Mouse (Mus musculus) hindbrain, embryonic 11.5 days (tissue): ENCODE results near the gene Ufd1. TPM values are rescaled to one million over a fixed set of nuclear protein-coding genes. Genes with fewer than 3 reads are reported as not detected.
A peak's percentile ranks its signal among the peaks of the same experiment; 100 is the strongest.

Experiments used
- ATAC-seq: fragments of 200-750 bp; cut with Nextera tagmentation; 2 replicates; pipeline ENCODE4 v1.8.0; 2017; ENCODE audit warnings: mild to moderate bottlenecking, moderate TSS enrichment, moderate library complexity; ENCODE audit not compliant: low FRiP score
- DNase-seq: peaks from one replicate; pipeline ENCODE4 v3.0.0-alpha.2; 2015; ENCODE audit warnings: low spot score
- H3K27ac ChIP-seq: fragments of 300-500 bp; sonication (generic); 2 replicates; pipeline ENCODE4 v1.5.1; 2014; ENCODE audit warnings: mild to moderate bottlenecking, low read depth, low read length
- H3K27me3 ChIP-seq: fragments of 300-500 bp; sonication (generic); 2 replicates; pipeline ENCODE4 v1.6.1; 2014; ENCODE audit warnings: mild to moderate bottlenecking, low read length, moderate library complexity, mixed read lengths; ENCODE audit not compliant: control insufficient read depth, insufficient read depth
- H3K36me3 ChIP-seq: fragments of 300-500 bp; sonication (generic); 2 replicates; pipeline ENCODE4 v1.6.1; 2014; ENCODE audit warnings: mild to moderate bottlenecking, low read length, moderate library complexity, mixed read lengths; ENCODE audit not compliant: control insufficient read depth, insufficient read depth
- H3K4me1 ChIP-seq: fragments of 300-500 bp; sonication (generic); replicated peaks from 2 replicates; pipeline ENCODE4 v1.6.1; 2014; ENCODE audit warnings: low read length, mixed read lengths; ENCODE audit not compliant: control insufficient read depth, insufficient read depth
- H3K4me2 ChIP-seq: fragments of 300-500 bp; sonication (generic); replicated peaks from 2 replicates; pipeline ENCODE4 v1.6.1; 2014; ENCODE audit warnings: mild to moderate bottlenecking, low read depth, low read length
- H3K4me3 ChIP-seq: fragments of 300-500 bp; sonication (generic); 2 replicates; pipeline ENCODE4 v1.5.1; 2014; ENCODE audit warnings: low read depth, low read length
- H3K9ac ChIP-seq: fragments of 300-500 bp; sonication (generic); 2 replicates; pipeline ENCODE4 v1.6.1; 2014; ENCODE audit warnings: low read depth, low read length
- H3K9me3 ChIP-seq: fragments of 300-500 bp; sonication (generic); 2 replicates; pipeline ENCODE4 v1.6.1; 2016; ENCODE audit warnings: low read length; ENCODE audit not compliant: control insufficient read depth
- WGBS: fragments of 180-500 bp; shearing (Covaris S2); extraction: QIAGEN DNeasy Blood & Tissue Kit; methylation state at CpG from one replicate; pipeline ENCODE4 v1.1.7; 2014; 5-methylcytosine and 5-hydroxymethylcytosine counted together
- polyA plus RNA-seq: library from polyadenylated mRNA; unstranded; fragments of >200 nt; fragmentation: Nextera tagmentation; extraction: Ambion mirVana; gene quantifications from 2 replicates; pipeline ENCODE4 v1.2.1, GENCODE M21; 2014

Ufd1 gene
- polyA plus RNA-seq, 1 experiment from 2014 or later, result 96.1 TPM

DNA sequence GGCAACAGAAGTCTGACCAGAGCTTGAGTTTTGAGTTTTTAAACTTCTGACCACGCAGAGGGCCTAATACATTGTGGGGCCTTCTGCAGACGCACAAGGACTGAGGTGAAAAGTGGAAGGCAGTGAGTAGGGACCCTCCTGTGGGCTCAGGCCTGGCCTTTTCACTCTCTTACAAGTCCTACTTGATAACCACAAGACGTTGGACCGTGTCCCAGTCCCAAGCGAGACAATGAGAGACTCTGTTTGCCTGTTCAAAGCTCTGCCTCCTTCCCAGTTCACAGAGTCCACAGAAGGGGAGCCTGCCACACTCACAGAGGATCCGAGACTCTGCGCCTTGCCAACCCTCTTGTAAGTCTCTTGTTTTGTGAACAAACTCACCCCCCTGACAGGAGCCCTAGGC lies 14.9 kb upstream of the Ufd1 start:
- ATAC-seq (no peak), DNase-seq (no peak)
- H3K9ac ChIP-seq, result no peak overlapping the region
- no peak overlapping the region for H3K27ac ChIP-seq
- 89% methylated on average over 7 of the region's 7 CpGs for WGBS
- no peak overlapping the region for H3K4me2 ChIP-seq
- no peaks in the 10 kb centered on the region for H3K9me3 ChIP-seq
- no peaks in the 10 kb centered on the region for H3K27me3 ChIP-seq
- no peaks in the 10 kb centered on the region for H3K4me1 ChIP-seq
- H3K36me3 ChIP-seq, result peaks cover 6% of the 10 kb centered on the region; the same call in 1 of the 2 replicates
- no peak overlapping the region for H3K4me3 ChIP-seq

DNA sequence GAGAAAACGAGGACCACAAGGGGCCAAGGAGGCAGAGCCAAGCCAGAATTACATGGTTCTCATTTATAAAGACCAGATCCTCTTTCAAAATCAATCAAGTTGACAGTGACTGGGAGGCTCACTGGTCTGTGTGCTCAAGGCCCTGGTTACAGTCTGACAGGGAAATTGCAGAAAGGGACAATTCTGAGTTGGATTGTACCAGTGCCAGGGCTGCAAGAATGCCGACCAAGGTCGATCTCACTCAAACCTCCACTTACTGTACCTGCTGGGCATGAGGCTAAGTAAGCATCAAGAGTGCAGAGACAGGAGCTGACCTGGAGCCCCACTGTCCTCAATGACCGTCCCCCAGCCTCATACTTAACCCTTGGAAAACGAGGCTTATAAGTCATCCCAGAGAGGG lies 13.4 kb upstream of the Ufd1 start:
- Histone ChIP-seq H3K36me3 (peaks cover 6% of the 10 kb centered on the region; the same call in 1 of the 2 replicates), H3K9ac (no peak overlapping the region), H3K4me3 (no peak overlapping the region), H3K27me3 (no peaks in the 10 kb centered on the region), H3K9me3 (no peaks in the 10 kb centered on the region), H3K4me1 (no peaks in the 10 kb centered on the region), H3K4me2 (no peak overlapping the region), H3K27ac (no peak overlapping the region)
- DNase-seq (no peak), ATAC-seq (no peak)
- WGBS, result 85% methylated on average over 5 of the region's 5 CpGs

- no peak overlapping the region for H3K4me3 ChIP-seq
- no peak overlapping the region for H3K4me2 ChIP-seq
- DNase-seq (peak; percentile 55), ATAC-seq (peak; percentile 54; the same call in 1 of the 2 replicates)
- no peaks in the 10 kb centered on the region for H3K9me3 ChIP-seq
- no peaks in the 10 kb centered on the region for H3K4me1 ChIP-seq
- WGBS, result 75% methylated on average over 2 of the region's 2 CpGs
- H3K27me3 ChIP-seq, result no peaks in the 10 kb centered on the region
- H3K9ac ChIP-seq, result no peak overlapping the region
- H3K36me3 ChIP-seq, result peaks cover 6% of the 10 kb centered on the region; the same call in 1 of the 2 replicates
- H3K27ac ChIP-seq, result no peak overlapping the region
Measured at GRCm38 (mm10) chr16:18798841-18799240, 12.7 kb upstream of the Ufd1 start.

GRCm38 (mm10) chr16:18805746-18806145 lies 5.8 kb upstream of the Ufd1 start:
- no peaks in the 10 kb centered on the region for H3K36me3 ChIP-seq

DNA sequence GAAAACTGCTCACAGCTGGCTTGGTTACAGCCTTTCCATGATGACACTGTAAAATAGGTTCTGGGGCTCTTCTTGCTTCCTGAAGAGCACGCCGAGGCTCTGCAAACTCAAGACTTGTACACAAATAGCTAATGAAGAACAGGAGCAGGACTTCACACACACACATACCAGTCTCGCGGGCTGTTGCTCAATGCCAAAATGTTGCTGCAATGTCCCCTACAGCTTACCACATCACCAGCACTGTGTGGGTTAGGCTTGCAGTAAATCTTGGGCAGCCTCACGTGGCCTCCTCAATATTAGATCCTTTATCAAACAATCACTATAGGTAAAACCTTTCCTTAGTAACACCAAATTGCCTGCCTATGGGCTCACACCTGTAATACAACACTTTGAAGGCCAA lies 2.6 kb upstream of the Ufd1 start:
- Histone ChIP-seq H3K36me3 (no peaks in the 10 kb centered on the region), H3K27me3 (no peaks in the 10 kb centered on the region), H3K4me1 (no peaks in the 10 kb centered on the region; the same call in 1 of the 2 replicates), H3K27ac (no peak overlapping the region), H3K4me2 (no peak overlapping the region), H3K9me3 (no peaks in the 10 kb centered on the region), H3K9ac (no peak overlapping the region), H3K4me3 (no peak overlapping the region)
- 96% methylated on average over 5 of the region's 5 CpGs for WGBS
- ATAC-seq, result no peak
- no peak for DNase-seq

More at GRCm38 (mm10) chr16:18805746-18806145, 5.8 kb upstream of the Ufd1 start:
- Histone ChIP-seq H3K4me1 (no peaks in the 10 kb centered on the region), H3K27me3 (no peaks in the 10 kb centered on the region), H3K4me3 (no peak overlapping the region), H3K9ac (no peak overlapping the region), H3K27ac (no peak overlapping the region), H3K9me3 (no peaks in the 10 kb centered on the region), H3K4me2 (no peak overlapping the region)
- WGBS, result 97% methylated on average over 2 of the region's 2 CpGs
- ATAC-seq (no peak), DNase-seq (no peak)

- peak overlapping the region; percentile 77 for H3K4me2 ChIP-seq
- H3K9ac ChIP-seq, result peak overlapping the region; percentile 58
- no peak; the same call in 1 of the 2 replicates for ATAC-seq
- no peaks in the 10 kb centered on the region for H3K9me3 ChIP-seq
- peak overlapping the region; percentile 84 for H3K4me3 ChIP-seq
- H3K27me3 ChIP-seq, result no peaks in the 10 kb centered on the region
- DNase-seq, result no peak
- no peaks in the 10 kb centered on the region; the same call in 1 of the 2 replicates for H3K4me1 ChIP-seq
- 7% methylated on average over 5 of the region's 5 CpGs for WGBS
- H3K36me3 ChIP-seq, result 0 out of 2 replicates have a peak, but pooled peaks cover 3% of the 10 kb centered on the region
- no peak overlapping the region for H3K27ac ChIP-seq
Measured at GRCm38 (mm10) chr16:18811032-18811431, 547 bp upstream of the Ufd1 start.

GRCm38 (mm10) chr16:18812385-18812910 lies 869 bp downstream of the Ufd1 start:
- Histone ChIP-seq H3K4me3 (peak overlapping the region; percentile 84), H3K9ac (peak overlapping the region; percentile 80), H3K4me2 (peak overlapping the region; percentile 61), H3K27me3 (no peaks in the 10 kb centered on the region), H3K9me3 (no peaks in the 10 kb centered on the region), H3K27ac (peak overlapping the region; percentile 61), H3K36me3 (0 out of 2 replicates have a peak, but pooled peaks cover 5% of the 10 kb centered on the region), H3K4me1 (no peaks in the 10 kb centered on the region; the same call in 1 of the 2 replicates)
- DNase-seq (no peak), ATAC-seq (peak; percentile 65)
- WGBS, result 3% methylated on average over 31 of the region's 31 CpGs

- no peak overlapping the region for H3K9ac ChIP-seq
- WGBS, result 88% methylated on average over 1 of the region's 1 CpGs
- no peak overlapping the region for H3K4me3 ChIP-seq
- H3K27me3 ChIP-seq, result no peaks in the 10 kb centered on the region
- DNase-seq (no peak), ATAC-seq (no peak)
- H3K4me1 ChIP-seq, result no peaks in the 10 kb centered on the region
- no peak overlapping the region for H3K4me2 ChIP-seq
- H3K36me3 ChIP-seq, result peaks cover 34% of the 10 kb centered on the region
- H3K27ac ChIP-seq, result no peak overlapping the region
- no peaks in the 10 kb centered on the region for H3K9me3 ChIP-seq
Measured at GRCm38 (mm10) chr16:18822356-18822755, 10.8 kb downstream of the Ufd1 start.

GRCm38 (mm10) chr16:18822925-18823324 lies 11.3 kb downstream of the Ufd1 start:
- Histone ChIP-seq H3K27me3 (no peaks in the 10 kb centered on the region), H3K4me1 (no peaks in the 10 kb centered on the region), H3K4me2 (no peak overlapping the region), H3K9ac (no peak overlapping the region), H3K36me3 (peaks cover 33% of the 10 kb centered on the region), H3K9me3 (no peaks in the 10 kb centered on the region), H3K27ac (no peak overlapping the region), H3K4me3 (no peak overlapping the region)
- ATAC-seq (no peak), DNase-seq (no peak)
- WGBS, result 78% methylated on average over 4 of the region's 4 CpGs
